Mouse (Mus musculus): ENCODE measurements around the gene Scgb1a1. TPM values are rescaled to one million over a fixed set of nuclear protein-coding genes. Genes with fewer than 3 reads are reported as not detected.
"Not testable (repeated sequence)": the region's sequence is repeated elsewhere in the genome, so short reads cannot be mapped to it uniquely, and the experiment has no call there.

The Scgb1a1 gene
- 10.7 and 11.0 TPM in 2 replicates for polyA plus RNA-seq (2015; fragmentation: Nextera tagmentation; extraction: Ambion mirVana)

DNA sequence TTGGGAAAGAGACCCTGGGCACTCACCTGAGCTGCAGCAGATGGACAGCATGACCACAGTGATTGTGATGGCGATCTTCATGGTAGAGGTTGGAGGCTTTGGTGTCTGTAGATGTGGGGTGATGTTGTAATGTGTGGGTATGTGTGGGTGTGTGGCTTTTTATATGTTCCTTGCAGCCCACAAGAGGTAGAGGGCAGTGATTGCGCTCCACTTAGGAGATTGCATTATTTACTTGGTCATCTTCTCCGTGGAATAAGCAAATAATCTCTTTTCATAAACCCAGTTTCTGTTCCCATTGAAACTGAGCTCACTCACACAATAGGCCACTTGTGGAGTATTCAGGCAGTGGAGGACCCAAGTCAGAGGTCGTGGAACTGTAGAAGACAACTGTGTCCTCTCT, at the start of gene Scgb1a1:
TSS of gene Scgb1a1 (minus strand) at position 138 of the 400 bp plus-strand sequence.
- DNase-seq (ENCODE audit: low spot score): no peak

DNA sequence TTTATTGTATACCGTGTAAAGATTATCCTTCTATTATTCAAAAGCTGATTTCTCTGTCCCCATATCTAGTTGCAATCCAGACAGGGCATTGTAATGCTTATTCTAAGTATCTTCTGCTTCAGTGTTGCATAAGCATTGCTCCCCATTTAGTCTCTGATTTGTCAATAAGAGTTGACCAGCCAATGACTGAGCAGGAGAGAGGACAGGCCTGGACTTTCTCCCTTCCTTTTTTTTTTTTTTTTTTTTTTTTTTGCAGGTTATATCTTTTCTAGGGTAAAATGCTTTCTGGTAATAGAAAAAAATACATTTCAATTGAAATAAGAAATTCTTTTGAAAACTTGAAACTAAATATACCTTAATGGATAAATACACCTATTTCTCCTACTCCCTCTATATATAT, 49.4 kb upstream of the Scgb1a1 start:
- DNase-seq (ENCODE audit: low spot score): no peak

DNA sequence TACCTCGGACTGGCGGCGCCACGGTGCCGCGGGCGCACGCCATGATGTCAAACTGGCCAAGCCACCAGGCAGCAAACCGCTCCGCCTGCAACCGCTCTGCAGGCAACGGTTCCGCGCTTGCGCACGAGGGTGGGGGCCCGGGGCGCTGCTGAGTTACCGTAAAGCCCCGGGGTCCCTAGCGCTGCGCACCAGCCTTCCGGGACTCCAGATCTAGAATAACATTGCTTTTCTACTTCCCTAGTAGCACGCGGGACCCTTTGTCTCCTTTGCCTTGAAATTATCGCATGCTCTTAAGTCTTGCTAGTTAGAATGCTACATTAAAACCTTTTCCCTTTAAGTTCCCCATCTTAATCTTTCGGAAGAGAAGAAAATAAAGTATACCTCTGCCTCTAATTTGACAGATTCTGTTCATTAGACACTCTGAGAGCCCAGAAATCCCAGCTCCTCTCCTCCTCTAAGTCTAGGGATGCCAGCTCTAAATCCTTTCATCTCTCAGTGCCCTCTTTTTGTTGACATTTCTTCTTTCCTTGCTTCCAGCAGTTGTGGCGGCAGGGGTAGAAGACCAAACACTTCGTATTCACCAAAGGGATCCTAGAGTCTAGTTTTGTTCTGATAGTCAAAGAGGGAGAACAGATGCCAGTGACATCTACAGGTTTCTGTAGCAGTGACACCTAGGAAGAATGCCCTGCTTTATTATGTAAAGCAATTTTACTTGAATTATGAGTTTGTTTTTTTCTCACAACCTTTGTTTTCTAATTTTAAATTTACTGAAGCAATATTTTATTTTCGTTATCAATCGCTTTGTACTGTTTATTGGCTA, 48.0 kb upstream of the Scgb1a1 start, which contains the start of gene Asrgl1:
TSS of gene Asrgl1 (minus strand) at position 125 of the 820 bp plus-strand sequence.
- DNase-seq (ENCODE audit: low spot score): peak; percentile 94

DNA sequence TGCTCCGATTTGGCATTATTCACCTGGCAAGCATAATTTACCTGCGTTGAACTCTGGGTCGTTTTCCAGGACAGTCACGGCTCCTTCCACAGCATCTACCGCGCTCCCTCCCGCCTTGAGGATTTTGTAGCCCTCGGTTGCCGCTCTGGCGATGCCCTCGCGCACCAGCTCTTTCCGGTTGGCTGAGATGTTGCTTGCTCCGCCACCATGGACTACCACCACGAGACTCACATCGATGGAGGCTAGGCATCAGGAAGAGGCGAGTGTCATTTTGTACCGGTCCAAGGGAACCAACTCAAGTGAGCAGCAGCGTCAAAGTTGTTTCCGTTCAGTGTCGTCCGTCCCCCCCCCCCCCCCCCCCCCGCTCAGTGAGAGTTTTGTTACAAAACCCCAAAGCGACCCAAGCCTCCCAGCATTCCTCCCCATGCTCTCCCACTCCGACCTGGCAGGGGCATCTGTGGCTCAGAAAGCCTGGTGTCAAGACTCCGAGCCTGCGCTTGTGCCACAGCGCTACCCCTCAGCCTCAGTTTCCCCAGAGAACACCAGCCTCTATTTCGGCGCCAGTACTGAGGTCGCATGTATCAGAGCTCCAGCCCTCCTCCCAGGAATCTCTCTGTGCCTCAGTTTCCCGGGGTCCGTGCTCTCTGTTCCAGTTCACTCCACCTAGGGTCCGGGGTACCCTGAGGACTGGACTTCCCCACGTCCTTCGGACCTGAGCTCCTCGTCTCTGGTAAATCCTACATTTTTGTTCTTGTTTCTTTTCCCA, 47.2 kb upstream of the Scgb1a1 start:
- peak; percentile 49 for DNase-seq (ENCODE audit: low spot score)

DNA sequence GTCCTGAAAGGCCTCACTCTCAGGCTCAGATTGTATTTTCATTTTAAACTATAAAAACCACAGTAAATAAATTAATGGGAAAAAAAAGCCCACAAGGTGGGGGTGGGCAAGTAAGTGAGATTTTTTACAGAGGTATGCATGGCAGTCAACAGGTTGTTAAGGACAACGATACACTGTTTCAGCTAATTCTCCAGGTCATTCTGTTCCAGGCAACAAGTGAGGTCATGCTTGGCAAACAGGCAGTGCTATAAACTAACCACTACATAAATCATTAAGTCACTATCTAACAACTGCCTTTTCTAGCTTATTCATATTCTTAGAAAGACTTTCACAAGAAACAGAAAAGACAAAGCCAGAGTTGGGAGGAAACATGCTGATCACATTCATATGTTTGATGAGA, 42.2 kb upstream of the Scgb1a1 start:
- DNase-seq (ENCODE audit: low spot score): no peak

DNA sequence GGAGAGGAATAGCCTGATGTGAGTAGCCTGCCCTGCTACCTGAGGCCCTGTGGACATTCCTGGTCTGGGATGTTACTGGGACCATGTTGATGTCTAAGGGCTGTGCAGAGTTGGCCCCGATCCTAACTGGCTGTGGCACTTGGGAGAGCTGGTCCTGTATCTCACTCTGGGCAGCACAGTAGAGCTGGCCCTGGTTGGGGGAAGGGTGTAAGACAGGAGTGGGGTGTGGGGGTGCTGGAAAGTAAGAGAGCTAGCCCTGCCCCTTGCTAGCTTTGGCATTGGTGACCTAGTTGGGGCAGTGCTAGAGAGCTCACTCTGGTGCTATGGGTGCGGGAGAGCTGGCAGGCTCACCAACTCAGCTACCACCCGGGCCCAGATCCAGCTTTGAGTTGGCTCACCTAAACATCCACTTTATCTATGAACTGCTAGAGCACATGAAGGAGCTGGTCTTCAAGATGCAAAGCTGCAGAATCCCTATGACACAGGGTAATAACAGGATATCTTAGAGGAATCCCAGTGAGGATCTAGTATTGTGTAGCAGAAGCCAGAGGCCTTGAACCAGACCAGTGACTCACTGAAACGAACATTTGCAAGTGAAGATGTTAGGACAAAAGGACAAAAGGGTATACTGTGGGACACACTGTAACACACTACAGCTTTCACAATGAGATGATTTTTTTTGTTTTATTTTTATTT, 40.9 kb upstream of the Scgb1a1 start:
- DNase-seq (ENCODE audit: low spot score): no peak

DNA sequence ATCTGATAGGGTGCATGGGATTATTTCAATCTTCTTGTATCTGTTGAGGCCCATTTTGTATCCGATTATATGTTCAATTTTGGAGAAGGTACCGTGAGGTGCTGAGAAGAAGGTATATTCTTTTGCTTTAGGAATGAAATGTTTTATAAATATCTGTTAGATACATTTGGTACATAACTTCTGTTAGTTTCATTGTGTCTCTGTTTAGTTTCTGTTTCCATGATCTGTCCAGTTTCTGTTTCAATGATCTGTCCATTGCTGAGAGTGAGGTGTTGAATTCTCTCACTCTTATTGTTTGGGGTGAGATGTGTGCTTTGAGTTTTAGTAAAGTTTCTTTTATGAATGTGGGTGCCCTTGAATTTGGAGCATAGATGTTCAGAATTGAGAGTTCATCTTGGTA, 36.2 kb upstream of the Scgb1a1 start:
- DNase-seq (ENCODE audit: low spot score): not testable (repeated sequence)

DNA sequence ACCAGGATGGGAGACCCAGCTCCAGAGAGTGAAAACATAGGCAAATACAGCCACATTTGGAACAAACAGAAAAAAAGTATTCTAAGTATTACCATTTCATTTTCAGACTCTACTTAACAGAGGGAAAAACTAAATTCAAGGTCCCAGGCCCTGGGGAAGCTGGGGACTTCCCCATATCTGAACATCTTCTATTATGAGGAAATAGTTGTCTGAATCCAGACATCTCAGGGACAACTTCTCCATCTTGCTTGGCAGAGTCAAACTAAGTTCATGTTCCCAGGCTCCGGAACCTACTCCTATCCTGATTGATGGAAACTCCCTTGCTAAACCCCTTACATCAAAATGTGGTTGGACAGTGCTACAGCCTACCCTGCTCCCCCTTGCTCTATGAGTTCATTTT, 34.6 kb upstream of the Scgb1a1 start:
- no peak for DNase-seq (ENCODE audit: low spot score)

DNA sequence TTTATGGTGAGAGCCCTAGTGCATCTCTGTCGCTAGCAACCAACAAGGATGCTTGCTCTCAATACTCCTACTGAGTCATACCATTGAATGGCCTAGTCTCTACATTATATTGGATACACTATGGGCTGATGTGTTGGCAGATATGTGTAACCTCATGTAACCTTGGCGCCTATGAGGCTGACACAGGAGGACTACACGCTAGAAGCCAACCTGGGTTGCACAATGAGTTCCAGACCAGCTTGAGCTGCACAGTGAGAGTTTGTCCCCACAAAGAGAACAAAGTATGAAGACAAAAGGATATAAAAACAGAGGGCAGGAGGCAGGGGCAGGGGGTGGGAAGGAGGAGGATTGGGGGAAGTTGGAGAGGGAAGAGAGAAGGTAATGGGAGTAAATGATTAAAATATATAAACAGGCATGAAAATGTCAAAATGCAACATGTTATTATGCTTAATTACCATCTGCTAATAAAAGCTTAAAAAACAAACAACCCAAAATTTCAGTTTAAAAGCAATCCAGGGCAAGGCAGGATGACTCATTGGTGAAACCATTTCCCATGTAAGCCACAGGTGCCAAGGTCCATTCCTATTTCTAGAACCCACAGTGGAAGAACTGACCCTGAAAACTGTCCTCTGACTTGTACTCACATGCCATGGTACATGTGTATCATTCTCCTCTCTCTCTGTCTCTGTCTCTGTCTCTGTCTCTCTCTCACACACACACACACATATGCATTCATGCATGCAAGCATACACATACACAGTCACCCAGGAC, 32.1 kb upstream of the Scgb1a1 start:
- no peak for DNase-seq (ENCODE audit: low spot score)

DNA sequence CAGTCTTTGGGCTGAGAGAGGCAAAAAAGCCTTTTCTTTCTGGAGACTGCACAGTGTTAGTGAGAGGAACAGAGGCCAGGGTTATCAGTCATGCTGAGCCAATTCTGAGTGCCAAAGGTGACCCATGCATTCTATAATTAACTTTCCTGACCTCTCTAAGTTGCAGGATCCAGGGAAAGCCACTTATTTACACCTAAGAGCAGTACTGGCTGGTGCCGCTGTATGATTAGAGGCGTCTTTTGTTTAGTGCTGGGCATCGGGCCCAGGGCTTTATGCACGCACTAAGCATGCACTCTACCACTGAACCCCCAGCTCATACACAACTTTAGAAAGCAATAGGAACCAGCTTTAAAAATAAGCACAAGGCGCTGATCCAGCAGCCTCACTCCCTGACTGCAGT, 29.5 kb upstream of the Scgb1a1 start:
- no peak for DNase-seq (ENCODE audit: low spot score)

DNA sequence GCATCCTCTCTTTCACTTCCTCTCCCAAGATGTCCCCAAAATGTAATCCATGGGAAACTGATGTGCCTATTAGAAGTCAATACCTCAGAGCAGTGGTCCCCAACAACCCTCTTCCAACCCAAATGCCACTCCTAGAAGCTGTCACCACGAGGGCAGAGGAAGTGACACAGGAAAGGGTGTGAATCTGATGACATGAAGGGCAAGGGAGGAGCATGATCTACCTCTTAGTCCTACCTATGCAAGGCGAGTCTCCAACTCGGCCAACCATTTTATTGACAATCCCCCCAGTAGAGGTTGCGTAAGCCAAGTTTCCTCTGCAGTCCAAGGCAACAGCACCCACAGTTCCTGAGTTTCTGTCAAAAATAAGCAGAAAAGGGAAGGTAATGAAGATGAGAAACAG, 28.5 kb upstream of the Scgb1a1 start:
- DNase-seq (ENCODE audit: low spot score): no peak

DNA sequence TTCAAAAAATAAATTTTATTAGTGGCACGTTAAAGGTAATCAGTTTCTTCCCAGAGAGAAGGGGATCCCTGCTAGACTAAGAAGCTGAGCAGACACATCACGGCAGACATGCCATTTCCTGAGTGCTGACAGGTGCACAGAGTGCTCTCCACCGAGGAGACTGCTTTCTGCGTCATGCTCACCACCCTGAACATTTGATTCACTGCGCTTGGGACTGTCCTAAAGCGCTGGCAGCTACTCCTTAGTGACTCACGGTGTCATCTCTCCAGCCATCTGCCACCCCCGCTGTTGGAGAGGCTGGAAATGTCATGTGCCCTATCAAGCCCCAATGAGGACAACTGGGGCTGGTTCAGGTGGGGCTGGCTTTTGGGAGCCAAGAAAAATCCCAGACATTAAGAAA, 24.3 kb upstream of the Scgb1a1 start:
- DNase-seq (ENCODE audit: low spot score): no peak

DNA sequence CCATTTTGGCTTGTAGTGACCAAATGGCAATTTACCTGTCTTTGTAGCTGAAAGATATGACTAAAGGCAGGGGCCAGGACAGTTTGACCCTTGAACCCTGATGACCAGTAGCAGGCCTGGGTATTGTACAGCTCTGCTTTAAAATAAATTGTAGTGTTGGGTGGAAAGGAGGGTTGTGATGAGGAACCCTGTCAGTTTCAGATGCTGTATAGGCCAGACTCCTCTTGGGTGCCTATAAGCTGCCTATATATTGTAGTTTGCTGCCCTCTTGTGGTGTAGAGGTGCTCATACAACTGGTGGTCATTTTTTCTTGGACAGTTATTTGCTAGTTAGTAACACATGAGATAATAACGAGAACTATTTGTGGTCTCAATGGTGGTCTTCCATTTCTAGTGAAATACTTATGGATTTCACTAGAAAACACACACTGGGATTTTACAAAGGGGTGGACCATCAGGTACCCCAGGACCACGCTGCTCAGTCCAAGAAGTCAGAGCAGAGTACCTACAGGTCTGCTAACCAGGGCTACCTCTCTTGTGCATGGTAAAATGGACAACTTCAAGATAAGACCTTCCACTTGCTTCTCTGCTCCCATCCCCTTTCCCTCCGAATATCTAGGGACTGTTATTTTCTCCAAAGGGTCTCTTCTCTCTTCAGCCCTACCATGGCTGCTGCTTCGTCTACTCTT, 22.6 kb upstream of the Scgb1a1 start:
- peak; percentile 78 for DNase-seq (ENCODE audit: low spot score)

DNA sequence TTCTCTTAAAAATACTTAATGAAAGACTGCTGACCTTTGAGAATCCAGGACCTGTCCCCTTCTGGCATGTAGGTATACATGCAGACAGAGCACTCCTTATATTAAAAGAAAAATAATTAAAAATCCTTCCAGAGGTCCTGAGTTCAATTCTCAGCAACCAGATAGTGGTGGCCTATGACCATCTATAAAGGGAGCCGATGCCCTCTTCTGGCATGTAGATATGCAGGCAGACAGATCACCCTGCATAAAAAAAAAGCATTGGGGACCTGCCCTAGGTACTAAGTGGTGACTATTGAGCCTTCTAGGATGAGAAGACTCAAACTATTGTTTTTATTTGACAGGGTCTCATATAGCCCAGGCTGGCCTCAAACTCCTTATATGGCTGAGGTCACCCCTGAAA, 20.8 kb upstream of the Scgb1a1 start:
- DNase-seq (ENCODE audit: low spot score): no peak

DNA sequence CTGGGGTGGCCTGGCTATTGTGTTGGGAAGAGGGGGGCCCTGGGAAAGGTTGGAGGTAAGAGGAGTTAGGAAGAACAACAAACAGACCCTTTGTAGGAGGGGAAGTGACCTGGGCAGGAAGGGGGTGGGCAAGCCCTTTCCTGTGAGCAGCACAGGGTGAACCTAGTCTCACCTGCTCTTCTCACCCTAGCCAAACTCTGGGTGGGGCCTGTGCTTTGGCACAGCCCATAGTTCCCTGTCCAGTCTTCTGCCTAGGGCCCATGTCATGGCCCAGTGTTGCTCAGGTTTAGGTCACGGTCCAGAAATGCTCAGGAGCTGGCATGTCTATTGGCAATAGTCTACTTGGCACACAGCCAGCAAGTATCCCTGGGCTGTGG, 19.6 kb upstream of the Scgb1a1 start:
- DNase-seq (ENCODE audit: low spot score): no peak

DNA sequence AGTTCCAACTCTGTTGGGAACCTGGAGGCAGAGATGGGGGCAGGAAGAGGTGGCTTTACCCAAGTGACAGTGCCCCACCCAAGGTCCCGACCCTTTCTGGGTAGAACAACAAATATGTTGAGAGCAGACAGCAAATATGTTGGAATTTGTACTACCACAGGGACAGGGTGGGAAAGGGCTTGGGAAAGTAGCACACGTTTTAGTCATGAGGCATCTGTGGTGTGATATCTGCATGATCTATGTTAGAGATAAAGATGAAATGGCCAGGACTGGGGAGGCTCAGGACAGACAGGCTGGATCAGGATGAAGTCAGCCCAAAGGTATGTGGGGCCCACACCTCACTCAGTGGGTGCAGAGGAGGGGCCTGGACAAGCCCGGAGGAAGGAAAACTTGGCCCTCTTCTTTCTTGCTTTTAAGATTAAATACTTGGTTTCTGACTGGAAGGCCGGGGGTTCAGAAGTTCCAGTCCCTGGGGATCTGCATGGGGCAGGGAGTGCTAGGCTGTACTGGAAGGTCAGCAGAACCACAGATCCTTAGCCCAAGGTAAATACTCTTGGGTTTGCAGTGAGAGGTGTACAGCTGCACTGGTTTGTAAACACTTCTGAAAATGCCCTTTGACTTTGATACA, 19.1 kb upstream of the Scgb1a1 start:
- DNase-seq (ENCODE audit: low spot score): no peak

DNA sequence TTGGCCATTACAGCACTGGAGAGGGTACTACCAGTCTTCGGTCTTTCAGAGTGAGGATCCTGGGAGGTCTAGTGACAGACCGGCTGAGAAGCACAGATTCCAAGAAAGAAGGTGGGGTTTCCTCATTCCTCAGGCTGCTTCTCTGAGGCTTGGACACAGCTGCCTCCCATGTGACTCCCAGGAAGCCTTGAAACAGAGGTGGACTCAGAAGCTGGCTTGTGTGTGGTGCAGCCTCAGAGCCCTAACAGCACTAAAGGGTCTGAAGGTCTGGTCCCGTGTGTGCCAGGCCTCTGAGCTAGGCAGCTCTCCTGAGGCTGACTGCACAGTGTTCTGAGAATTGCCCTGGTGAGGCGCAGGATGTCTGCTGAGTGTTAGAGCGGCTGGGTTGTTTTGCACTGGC, 18.3 kb upstream of the Scgb1a1 start:
- DNase-seq (ENCODE audit: low spot score): no peak

DNA sequence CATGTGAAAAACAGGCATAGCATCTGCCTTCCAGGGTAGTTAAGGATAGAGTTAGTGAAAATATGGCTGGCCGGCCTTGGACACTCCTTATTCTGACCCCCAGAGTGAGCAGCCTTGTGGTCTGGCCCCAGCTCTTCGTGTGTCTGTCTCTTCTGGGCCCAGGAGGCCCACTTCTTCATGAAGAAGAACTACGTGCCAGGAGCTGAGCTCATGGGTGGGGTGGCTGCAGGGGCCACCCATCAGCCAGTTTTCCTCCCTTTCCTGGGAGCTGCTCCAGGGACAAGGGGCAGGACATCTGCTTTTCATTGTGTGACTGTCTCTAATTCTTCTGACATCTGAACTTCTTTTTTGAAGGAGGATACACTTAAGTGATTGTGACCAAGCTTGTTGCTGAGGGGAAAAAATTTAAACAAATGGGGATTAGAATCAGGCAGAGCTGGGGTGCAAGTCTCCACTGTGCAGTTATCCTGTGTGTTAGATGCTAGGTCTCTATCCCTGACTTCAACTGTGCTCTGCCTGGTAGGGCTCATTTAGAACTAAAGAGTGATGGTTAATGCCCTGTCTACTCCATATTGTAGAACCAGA, 17.4 kb upstream of the Scgb1a1 start:
- DNase-seq (ENCODE audit: low spot score): no peak

DNA sequence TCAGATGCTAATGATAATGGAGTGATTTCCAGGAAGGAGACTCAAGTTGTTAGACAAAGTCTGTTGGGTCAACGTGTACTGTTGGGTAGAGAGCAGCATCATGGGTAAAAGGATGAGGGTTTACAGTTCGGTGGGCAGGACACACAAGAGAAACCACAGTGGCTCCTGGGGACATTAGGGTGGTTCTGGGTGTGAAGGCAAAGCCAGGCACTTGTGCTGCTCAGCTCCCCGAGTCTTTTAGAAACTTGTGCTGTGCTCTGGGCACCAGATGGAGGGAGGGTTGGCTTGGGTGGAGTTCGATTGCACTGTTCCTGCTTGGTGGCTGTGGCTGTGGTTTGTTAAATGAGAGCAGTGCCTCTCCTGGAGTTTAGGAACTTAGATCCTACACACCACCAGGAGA, 16.2 kb upstream of the Scgb1a1 start:
- DNase-seq (ENCODE audit: low spot score): no peak

DNA sequence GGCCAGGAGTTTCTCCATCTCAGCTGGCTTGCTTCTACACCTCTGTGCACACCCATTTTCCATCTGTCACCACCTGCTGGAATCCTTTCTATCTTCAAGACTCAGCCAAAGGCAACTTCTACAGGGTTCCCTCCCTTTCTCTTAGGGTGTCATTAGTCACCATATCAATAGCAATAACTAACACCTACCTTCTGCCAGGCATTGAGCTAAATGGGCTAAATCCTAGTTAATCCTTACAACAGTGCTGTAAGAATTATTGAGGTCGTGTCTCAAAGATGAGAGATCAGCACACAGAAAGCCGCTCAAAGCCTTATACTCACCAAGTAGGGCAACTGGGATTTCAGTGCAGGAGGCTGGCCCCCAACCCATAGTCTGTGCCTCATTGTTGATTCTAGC, 13.3 kb upstream of the Scgb1a1 start:
- no peak for DNase-seq (ENCODE audit: low spot score)
